Mouse (Mus musculus) erythroid progenitor cell, adult 5-6 weeks (primary cell): ENCODE results near the gene Plgrkt. TPM values are rescaled to one million over a fixed set of nuclear protein-coding genes. Genes with fewer than 3 reads are reported as not detected.
"Not testable (repeated sequence)": the region's sequence is repeated elsewhere in the genome, so short reads cannot be mapped to it uniquely, and the experiment has no call there.

Experiments used
- ATAC-seq: replicated peaks from 2 replicates; pipeline ENCODE4 v1.8.0; 2016; ENCODE audit warnings: moderate number of reproducible peaks, mild to moderate bottlenecking, moderate TSS enrichment, inconsistent platforms; ENCODE audit not compliant: poor library complexity, low FRiP score, severe bottlenecking
- total RNA-seq, 2 experiments: library from RNA; stranded (forward) in 1 of 2; stranded (reverse) in 1 of 2; fragments of 150-400 nt in 1 of 2; fragments of 186-747, 209-891 nt in 1 of 2; gene quantifications; 2 replicates each; pipeline versions ENCODE4 v1.2.3 to v1.2.4; 2015 to 2017; ENCODE audit warnings: low replicate concordance in 2 of 2

Plgrkt gene
- 41.4 and 41.9 TPM in 2 replicates for total RNA-seq (2015; ENCODE audit: low replicate concordance)
- total RNA-seq (2017; ENCODE audit: low replicate concordance): 6.6 and 15.0 TPM in 2 replicates

- peak; percentile 98 for ATAC-seq
Measured at GRCm38 (mm10) chr19:29366969-29367622, at the start of gene Plgrkt, which contains the start of gene Cd274. Gene Plgrkt (minus strand): TSS chr19:29367390. Gene Cd274 (plus strand): TSS chr19:29367455.

- ATAC-seq: no peak
Measured at GRCm38 (mm10) chr19:29416393-29416902, 49.3 kb upstream of the Plgrkt start.

- not testable (repeated sequence) for ATAC-seq
Measured at GRCm38 (mm10) chr19:29414917-29415316, 47.7 kb upstream of the Plgrkt start.

GRCm38 (mm10) chr19:29414513-29414912, 47.3 kb upstream of the Plgrkt start:
- no peak for ATAC-seq

- no peak for ATAC-seq
Measured at GRCm38 (mm10) chr19:29412476-29413420, 45.6 kb upstream of the Plgrkt start.

- no peak for ATAC-seq
Measured at GRCm38 (mm10) chr19:29410619-29411018, 43.4 kb upstream of the Plgrkt start, which contains the start of gene Pdcd1lg2. Gene Pdcd1lg2 (plus strand): TSS chr19:29410919.

- ATAC-seq: no peak
Measured at GRCm38 (mm10) chr19:29406042-29407017, 39.1 kb upstream of the Plgrkt start.

- ATAC-seq: no peak
Measured at GRCm38 (mm10) chr19:29405388-29405787, 38.2 kb upstream of the Plgrkt start.

GRCm38 (mm10) chr19:29403251-29403650, 36.1 kb upstream of the Plgrkt start:
- ATAC-seq: no peak

- no peak for ATAC-seq
Measured at GRCm38 (mm10) chr19:29402621-29403020, 35.4 kb upstream of the Plgrkt start.

- no peak for ATAC-seq
Measured at GRCm38 (mm10) chr19:29400466-29400865, 33.3 kb upstream of the Plgrkt start.

GRCm38 (mm10) chr19:29399786-29400185, 32.6 kb upstream of the Plgrkt start:
- no peak for ATAC-seq

- no peak for ATAC-seq
Measured at GRCm38 (mm10) chr19:29396353-29396752, 29.2 kb upstream of the Plgrkt start.

- ATAC-seq: no peak
Measured at GRCm38 (mm10) chr19:29394721-29395120, 27.5 kb upstream of the Plgrkt start.

GRCm38 (mm10) chr19:29393333-29393732, 26.1 kb upstream of the Plgrkt start:
- ATAC-seq: no peak

GRCm38 (mm10) chr19:29391279-29391678, 24.1 kb upstream of the Plgrkt start:
- ATAC-seq: no peak

GRCm38 (mm10) chr19:29390483-29390882, 23.3 kb upstream of the Plgrkt start:
- no peak for ATAC-seq

GRCm38 (mm10) chr19:29388818-29389217, 21.6 kb upstream of the Plgrkt start:
- ATAC-seq: no peak

- ATAC-seq: no peak
Measured at GRCm38 (mm10) chr19:29385822-29386221, 18.6 kb upstream of the Plgrkt start.
